Mouse (Mus musculus): ENCODE data around the gene Exosc5. TPM values are rescaled to one million over a fixed set of nuclear protein-coding genes. Genes with fewer than 3 reads are reported as not detected.

The Exosc5 gene
- polyA plus RNA-seq, 2 experiments, result 63.0 to 64.9 TPM

DNA sequence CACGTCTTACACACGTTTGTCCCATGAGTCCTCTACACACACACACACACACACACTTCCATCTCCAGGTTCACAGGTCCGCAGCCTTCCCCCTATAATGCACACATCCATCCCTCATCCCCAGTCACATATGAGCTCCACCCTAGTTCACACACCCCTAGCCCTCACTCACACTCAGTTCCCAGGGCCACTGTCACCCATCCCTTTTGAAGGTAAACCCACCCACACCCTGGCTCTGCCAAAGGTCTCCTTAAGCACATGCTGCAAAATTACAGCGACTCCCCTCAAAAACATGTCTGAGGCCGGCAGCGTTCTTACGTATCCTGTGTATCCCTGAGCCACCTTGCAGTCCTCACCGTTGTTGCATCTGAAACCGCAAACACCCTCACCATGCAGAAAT, 15.3 kb downstream of the Exosc5 start:
- H3K36me3 ChIP-seq (ENCODE audit: control insufficient read depth, insufficient read depth, low read length), result 0 out of 2 replicates have a peak, but pooled peaks cover 1% of the 10 kb centered on the region
- ATAC-seq (ENCODE audit: low FRiP score, low read depth) (no peak), DNase-seq (ENCODE audit: low spot score) (no peak)
- no peak for TF ChIP-seq POLR2A (IDR thresholded peaks at IDR 0.05; ENCODE audit: borderline replicate concordance, extremely low read depth, insufficient read depth, insufficient read length)
- H3K4me3 ChIP-seq (replicated peaks; ENCODE audit: low read length), result peak overlapping the region; percentile 29; the same call in 1 of the 2 replicates
- 25% methylated on average over 9 of the region's 9 CpGs for WGBS
- H3K9me3 ChIP-seq (ENCODE audit: control insufficient read depth, low read length), result no peaks in the 10 kb centered on the region
- H3K4me2 ChIP-seq (replicated peaks; ENCODE audit: low read depth, low read length, severe bottlenecking), result peak overlapping the region; percentile 58
- H3K4me1 ChIP-seq (ENCODE audit: control insufficient read depth, insufficient read depth, low read length), result peaks cover 3% of the 10 kb centered on the region; the same call in 1 of the 2 replicates
- H3K27ac ChIP-seq (replicated peaks; ENCODE audit: low read depth, low read length), result no peak overlapping the region
- peaks cover 25% of the 10 kb centered on the region for H3K27me3 ChIP-seq (ENCODE audit: control insufficient read depth, insufficient read depth, low read length)
- H3K9ac ChIP-seq (ENCODE audit: low read depth, low read length, severe bottlenecking), result peak overlapping the region; percentile 51; the same call in 1 of the 2 replicates

DNA sequence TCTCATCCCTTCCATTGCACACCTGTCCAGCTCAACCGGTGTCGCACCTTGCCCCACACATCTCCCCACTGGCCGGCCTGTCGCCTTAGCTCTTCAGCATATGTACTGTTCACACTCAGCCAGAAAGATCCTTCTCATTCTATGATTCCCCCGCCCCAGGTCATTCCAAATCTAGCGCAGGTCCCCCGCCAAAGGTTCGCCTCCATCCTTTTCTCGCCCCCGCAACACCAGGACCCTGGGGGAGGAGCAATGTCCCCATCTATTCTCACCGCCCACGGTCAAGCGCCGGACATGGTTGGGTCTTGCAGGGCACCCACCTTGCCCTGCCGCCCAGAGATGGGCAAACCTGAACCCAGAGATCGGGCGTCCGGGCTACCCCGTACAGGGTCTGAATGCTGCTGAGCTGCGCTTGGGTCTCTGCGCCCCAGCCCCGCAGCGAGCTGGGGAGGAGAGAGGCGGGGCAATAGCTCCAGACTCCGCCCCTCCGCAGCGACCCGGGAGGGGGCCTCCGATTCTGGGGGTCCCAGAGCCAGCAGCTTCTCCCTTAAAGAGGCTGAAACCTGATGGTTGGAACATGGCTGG, 15.8 kb downstream of the Exosc5 start, which contains the start of gene Tmem91:
TSS of gene Tmem91 (minus strand) at position 448 of the 582 bp plus-strand sequence.
- H3K4me1 ChIP-seq (ENCODE audit: control insufficient read depth, insufficient read depth, low read length), result peaks cover 3% of the 10 kb centered on the region; the same call in 1 of the 2 replicates
- DNase-seq (ENCODE audit: low spot score) (no peak), ATAC-seq (ENCODE audit: low FRiP score, low read depth) (no peak)
- 3% methylated on average over 29 of the region's 29 CpGs for WGBS
- TF ChIP-seq POLR2A (IDR thresholded peaks at IDR 0.05; ENCODE audit: borderline replicate concordance, extremely low read depth, insufficient read depth, insufficient read length), result no peak
- no peak within 1 kb of the TSS for H3K27ac ChIP-seq (replicated peaks; ENCODE audit: low read depth, low read length)
- H3K4me2 ChIP-seq (replicated peaks; ENCODE audit: low read depth, low read length, severe bottlenecking), result peak within 1 kb of the TSS; percentile 58
- no peaks in the 10 kb centered on the region for H3K36me3 ChIP-seq (ENCODE audit: control insufficient read depth, insufficient read depth, low read length)
- H3K27me3 ChIP-seq (ENCODE audit: control insufficient read depth, insufficient read depth, low read length), result peaks cover 25% of the 10 kb centered on the region
- peak within 1 kb of the TSS; percentile 51 for H3K9ac ChIP-seq (ENCODE audit: low read depth, low read length, severe bottlenecking)
- H3K9me3 ChIP-seq (ENCODE audit: control insufficient read depth, low read length), result no peaks in the 10 kb centered on the region
- peak within 1 kb of the TSS; percentile 29 for H3K4me3 ChIP-seq (replicated peaks; ENCODE audit: low read length)

DNA sequence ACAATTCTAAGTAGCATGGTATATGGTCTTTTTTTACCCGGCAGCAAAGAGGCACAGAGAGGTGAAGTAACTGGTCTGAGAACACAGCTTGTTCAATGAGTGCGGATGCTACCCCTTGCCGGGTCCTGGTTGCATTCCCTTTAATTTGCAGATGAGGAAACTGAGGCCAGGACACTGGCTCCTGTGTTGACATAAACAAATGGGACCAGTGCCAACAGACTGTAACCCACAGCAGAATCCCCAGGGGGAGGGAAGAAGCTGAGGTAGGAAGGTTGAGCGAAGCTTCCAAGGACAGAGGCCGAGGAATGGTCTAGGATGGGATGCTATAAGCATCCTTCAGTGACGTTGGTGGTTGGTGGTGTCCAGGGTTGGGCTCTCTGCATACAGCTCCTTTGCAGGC, 16.4 kb downstream of the Exosc5 start:
- no peak for TF ChIP-seq POLR2A (IDR thresholded peaks at IDR 0.05; ENCODE audit: borderline replicate concordance, extremely low read depth, insufficient read depth, insufficient read length)
- Histone ChIP-seq H3K27ac (replicated peaks; ENCODE audit: low read depth, low read length) (no peak overlapping the region), H3K4me2 (replicated peaks; ENCODE audit: low read depth, low read length, severe bottlenecking) (peak overlapping the region; percentile 58; the same call in 1 of the 2 replicates), H3K9me3 (ENCODE audit: control insufficient read depth, low read length) (no peaks in the 10 kb centered on the region), H3K4me1 (ENCODE audit: control insufficient read depth, insufficient read depth, low read length) (peaks cover 8% of the 10 kb centered on the region; the same call in 1 of the 2 replicates), H3K4me3 (replicated peaks; ENCODE audit: low read length) (no peak overlapping the region), H3K9ac (ENCODE audit: low read depth, low read length, severe bottlenecking) (no peak overlapping the region), H3K36me3 (ENCODE audit: control insufficient read depth, insufficient read depth, low read length) (no peaks in the 10 kb centered on the region), H3K27me3 (ENCODE audit: control insufficient read depth, insufficient read depth, low read length) (peaks cover 25% of the 10 kb centered on the region)
- DNase-seq (ENCODE audit: low spot score) (no peak), ATAC-seq (ENCODE audit: low FRiP score, low read depth) (no peak)
- WGBS, result 47% methylated on average over 6 of the region's 6 CpGs

DNA sequence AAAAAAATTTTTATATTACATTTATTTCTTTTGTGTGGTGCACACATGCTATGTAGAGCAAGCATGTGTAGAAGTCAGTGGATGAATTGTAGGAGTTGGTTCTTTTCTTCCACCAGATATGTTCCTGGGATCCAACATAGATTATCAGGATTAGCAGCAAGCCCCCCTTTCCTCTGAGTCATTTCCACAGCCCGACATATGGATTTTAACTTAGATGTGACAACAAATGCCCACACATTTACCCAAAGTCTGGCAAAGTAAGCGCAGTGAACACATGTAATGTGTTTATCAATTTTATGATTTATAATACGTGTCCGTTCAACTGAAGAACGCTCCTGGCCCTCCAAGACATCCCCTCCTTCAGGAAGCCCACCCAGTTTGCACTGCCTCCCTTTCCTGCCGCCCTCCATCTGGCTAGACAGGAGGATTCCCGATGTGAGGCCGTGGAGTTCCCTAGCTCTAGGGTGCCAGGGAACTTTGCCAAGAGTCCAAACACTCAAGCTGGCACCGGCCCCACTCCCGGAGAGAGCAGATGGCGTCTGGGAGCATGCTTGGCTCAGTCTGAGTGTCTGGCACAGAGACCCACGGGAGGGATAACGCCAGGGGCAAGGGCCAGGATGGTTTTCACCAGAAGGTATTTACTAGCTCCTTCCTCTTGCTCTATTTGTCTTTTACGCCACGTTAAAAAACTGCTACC, 17.3 kb downstream of the Exosc5 start:
- Histone ChIP-seq H3K4me1 (ENCODE audit: control insufficient read depth, insufficient read depth, low read length) (peaks cover 11% of the 10 kb centered on the region; the same call in 1 of the 2 replicates), H3K4me2 (replicated peaks; ENCODE audit: low read depth, low read length, severe bottlenecking) (no peak overlapping the region), H3K36me3 (ENCODE audit: control insufficient read depth, insufficient read depth, low read length) (no peaks in the 10 kb centered on the region), H3K27ac (replicated peaks; ENCODE audit: low read depth, low read length) (no peak overlapping the region), H3K4me3 (replicated peaks; ENCODE audit: low read length) (no peak overlapping the region), H3K9me3 (ENCODE audit: control insufficient read depth, low read length) (no peaks in the 10 kb centered on the region), H3K27me3 (ENCODE audit: control insufficient read depth, insufficient read depth, low read length) (peaks cover 25% of the 10 kb centered on the region), H3K9ac (ENCODE audit: low read depth, low read length, severe bottlenecking) (no peak overlapping the region)
- 54% methylated on average over 15 of the region's 15 CpGs for WGBS
- ATAC-seq (ENCODE audit: low FRiP score, low read depth) (no peak), DNase-seq (ENCODE audit: low spot score) (peak; percentile 38)
- no peak for TF ChIP-seq POLR2A (IDR thresholded peaks at IDR 0.05; ENCODE audit: borderline replicate concordance, extremely low read depth, insufficient read depth, insufficient read length)

DNA sequence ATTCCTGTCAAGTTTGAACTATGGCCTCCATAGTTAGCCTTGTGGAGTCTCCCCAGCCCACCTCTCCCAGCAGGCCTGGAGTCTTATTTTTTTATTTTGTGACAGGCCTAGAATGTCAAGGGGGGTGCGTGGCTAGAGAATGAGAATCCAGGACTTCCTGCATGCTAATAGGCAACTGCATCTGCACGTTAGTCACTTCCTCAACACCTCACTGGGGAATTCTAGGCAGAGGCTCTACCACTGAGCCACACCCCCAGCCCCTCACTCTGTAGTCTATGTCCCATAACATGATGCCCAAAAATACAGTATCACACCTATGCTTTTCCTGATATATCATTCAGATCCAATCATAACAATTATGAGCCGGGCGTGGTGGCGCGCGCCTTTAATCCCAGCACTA, 18.0 kb downstream of the Exosc5 start:
- TF ChIP-seq POLR2A (IDR thresholded peaks at IDR 0.05; ENCODE audit: borderline replicate concordance, extremely low read depth, insufficient read depth, insufficient read length), result no peak
- 88% methylated on average over 7 of the region's 7 CpGs for WGBS
- Histone ChIP-seq H3K4me3 (replicated peaks; ENCODE audit: low read length) (no peak overlapping the region), H3K9me3 (ENCODE audit: control insufficient read depth, low read length) (no peaks in the 10 kb centered on the region), H3K4me1 (ENCODE audit: control insufficient read depth, insufficient read depth, low read length) (peaks cover 12% of the 10 kb centered on the region; the same call in 1 of the 2 replicates), H3K4me2 (replicated peaks; ENCODE audit: low read depth, low read length, severe bottlenecking) (no peak overlapping the region), H3K27me3 (ENCODE audit: control insufficient read depth, insufficient read depth, low read length) (peaks cover 25% of the 10 kb centered on the region), H3K9ac (ENCODE audit: low read depth, low read length, severe bottlenecking) (no peak overlapping the region), H3K36me3 (ENCODE audit: control insufficient read depth, insufficient read depth, low read length) (no peaks in the 10 kb centered on the region), H3K27ac (replicated peaks; ENCODE audit: low read depth, low read length) (no peak overlapping the region)
- DNase-seq (ENCODE audit: low spot score), result no peak
- ATAC-seq (ENCODE audit: low FRiP score, low read depth), result no peak

All from limb, embryonic 14.5 days (tissue).